Mouse (Mus musculus) left cerebral cortex, postnatal 25 days (tissue): ENCODE measurements around the gene Frmd4a. TPM values are rescaled to one million over a fixed set of nuclear protein-coding genes. Genes with fewer than 3 reads are reported as not detected.
"Not testable (repeated sequence)": the region's sequence is repeated elsewhere in the genome, so short reads cannot be mapped to it uniquely, and the experiment has no call there.

Source experiments
- DNase-seq, 2 experiments: peaks; one replicate each; pipeline ENCODE4 v3.0.0; 2022; ENCODE audit warnings: low spot score in 2 of 2, mixed read lengths in 1 of 2
- intact Hi-C: fragments of 180-260 bp; cut with DNase I; formaldehyde crosslinking; loops from one replicate; pipeline ENCODE4 v1.15.1; 2025
- total RNA-seq, 2 experiments: library from RNA; stranded (reverse); gene quantifications; 2 replicates each; pipeline ENCODE4 v1.2.3; 2021

Gene Frmd4a
- total RNA-seq, 2 experiments from 2014 or later = 59.3 to 71.4 TPM

GRCm38 (mm10) chr2:4614276-4614929 is 596.9 kb downstream of the Frmd4a start:
- intact Hi-C loops, DNase-seq: not testable (repeated sequence)

DNA sequence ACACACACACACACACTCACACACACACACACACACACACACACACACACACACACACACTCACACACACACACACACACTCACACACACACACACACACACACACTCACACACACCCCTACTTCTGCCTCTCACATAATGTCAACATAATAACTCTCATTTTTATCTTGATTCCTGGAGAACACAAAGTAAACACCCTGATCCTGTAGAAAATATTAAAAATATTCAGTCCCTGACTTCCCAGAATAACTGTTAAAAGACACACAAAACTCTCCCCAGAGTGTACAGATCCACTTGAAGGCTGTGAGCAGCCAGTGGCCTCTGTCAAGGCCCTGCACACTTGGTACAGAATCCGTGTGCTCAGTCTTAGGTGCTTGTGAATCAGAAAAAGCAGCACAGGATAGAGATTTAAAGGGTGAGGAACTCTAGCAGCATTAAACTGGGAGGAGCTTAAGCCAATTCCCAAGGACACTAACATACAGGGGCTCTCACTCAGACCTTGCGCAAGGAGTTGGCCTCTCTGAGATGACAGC is 597.6 kb downstream of the Frmd4a start:
- intact Hi-C loops = no loop called here
- no peak for DNase-seq

GRCm38 (mm10) chr2:4616995-4617394 is 599.5 kb downstream of the Frmd4a start:
- intact Hi-C loops = no loop called here
- DNase-seq = peak; percentile 25 to 63

DNA sequence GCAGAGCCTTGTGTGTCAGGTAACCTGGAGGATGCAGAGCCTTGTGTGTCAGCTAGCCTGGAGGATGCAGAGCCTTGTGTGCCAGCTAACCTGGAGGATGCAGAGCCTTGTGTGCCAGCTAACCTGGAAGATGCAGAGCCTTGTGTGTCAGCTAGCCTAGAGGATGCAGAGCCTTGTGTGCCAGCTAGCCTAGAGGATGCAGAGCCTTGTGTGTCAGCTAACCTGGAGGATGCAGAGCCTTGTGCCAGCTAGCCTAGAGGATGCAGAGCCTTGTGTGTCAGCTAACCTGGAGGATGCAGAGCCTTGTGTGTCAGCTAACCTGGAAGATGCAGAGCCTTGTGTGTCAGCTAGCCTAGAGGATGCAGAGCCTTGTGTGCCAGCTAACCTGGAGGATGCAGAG is 601.6 kb downstream of the Frmd4a start:
- DNase-seq, intact Hi-C loops: not testable (repeated sequence)

DNA sequence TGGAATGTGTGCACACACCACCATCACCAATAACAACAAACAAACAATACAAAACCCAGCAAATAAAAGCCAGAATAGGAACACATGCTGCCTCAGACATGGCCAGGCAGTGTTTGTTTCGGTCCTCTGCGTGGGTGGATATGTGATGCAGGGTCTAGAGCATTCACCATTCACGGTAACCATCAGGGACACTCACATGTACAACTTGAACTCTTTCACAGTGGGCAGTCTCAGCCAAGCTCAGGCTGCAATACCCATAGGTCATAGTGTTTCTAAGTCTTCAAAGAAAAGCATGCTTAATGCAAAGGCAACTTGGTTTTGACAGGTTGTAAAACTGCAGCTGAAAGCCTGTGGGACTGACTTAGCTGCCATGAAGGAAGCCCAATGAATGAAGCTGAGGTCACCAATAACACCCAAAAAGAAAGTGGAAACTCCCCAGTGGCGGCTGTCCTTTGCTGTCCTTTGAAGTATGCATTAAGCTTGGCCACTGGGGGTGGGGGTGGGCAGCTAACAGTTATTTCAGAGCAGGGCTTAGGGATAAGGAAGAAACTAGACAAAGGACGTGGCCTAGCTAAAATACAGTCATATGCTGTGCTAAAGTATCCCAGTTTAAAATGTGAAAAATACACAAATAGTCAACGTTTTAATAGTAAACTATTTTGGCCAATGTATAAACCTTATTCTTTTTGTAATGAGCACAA is 602.5 kb downstream of the Frmd4a start:
- intact Hi-C loops = no loop called here
- DNase-seq = no peak

GRCm38 (mm10) chr2:4620640-4621401 is 603.3 kb downstream of the Frmd4a start:
- DNase-seq = no peak
- intact Hi-C loops = no loop called here

GRCm38 (mm10) chr2:4621471-4621985 is 604.0 kb downstream of the Frmd4a start:
- intact Hi-C loops = no loop called here
- no peak for DNase-seq

DNA sequence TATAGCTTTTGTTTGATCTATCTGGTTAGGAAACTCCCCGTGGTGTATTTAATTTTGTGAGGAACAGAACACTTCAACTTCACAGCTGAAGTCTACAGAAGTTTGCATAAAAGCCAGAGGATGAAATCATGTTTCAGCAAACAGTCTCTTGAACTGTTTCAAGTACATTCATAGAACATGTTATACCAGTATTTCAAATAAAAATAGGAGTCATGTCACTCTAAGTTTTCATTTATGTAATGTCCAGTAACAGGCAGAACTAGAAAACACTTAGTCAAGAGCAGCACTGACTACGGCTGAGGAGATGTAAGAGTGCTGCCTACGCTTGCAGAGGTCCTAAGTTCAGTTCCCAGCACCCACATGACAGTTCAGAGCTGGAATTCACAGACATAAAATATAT is 609.4 kb downstream of the Frmd4a start:
- no peak for DNase-seq
- intact Hi-C loops = no loop called here

DNA sequence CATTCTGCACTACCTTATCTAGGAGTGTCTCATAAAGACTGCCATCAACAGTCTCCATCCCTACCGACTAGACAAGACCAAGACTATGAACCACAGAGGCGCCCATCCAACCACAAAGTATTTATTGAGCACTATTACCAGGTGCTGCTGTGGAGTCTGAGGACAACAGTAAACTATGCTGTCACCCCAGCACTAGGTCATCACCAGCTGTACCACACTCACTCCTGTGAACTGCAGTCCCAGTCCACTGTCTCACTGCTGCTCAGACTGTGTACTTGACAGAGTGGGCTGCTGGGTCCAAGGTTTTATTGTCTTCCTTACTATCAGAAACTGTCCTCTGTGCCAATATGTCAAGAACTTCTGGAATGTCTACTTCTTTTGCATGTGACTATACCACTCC is 611.4 kb downstream of the Frmd4a start:
- DNase-seq = no peak
- intact Hi-C loops = no loop called here

GRCm38 (mm10) chr2:4629470-4629869 is 612.0 kb downstream of the Frmd4a start:
- intact Hi-C loops = no loop called here
- DNase-seq = no peak

DNA sequence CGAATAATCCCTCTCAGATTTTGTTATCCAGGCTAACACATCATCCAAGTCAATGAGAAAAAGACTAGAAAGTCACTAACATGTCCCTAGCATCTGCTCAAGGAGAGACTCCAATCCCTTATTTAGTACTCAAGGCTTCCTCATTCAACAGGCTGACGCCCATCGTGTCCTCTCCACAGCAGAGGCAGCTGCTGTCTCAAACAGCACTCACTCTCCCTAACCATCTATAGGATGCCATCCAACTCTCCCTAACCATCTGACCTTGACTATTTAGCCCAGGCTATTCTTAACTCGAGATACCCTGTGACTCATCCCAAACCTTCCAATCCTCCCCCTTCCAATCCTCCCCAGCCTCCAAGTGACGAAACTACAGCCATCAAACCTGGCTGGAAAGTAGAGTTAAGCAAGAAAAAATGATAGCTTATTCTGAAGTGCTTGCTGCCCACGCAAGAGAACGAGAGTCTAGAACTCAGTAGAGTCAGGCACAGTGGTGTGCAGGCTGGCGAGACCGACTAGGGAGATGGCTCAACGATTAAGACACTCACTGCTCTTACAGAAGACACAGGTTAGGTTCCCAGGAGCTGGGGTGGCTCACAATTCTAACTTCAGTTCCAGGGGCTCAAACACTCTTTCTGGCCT is 612.8 kb downstream of the Frmd4a start:
- intact Hi-C loops = no loop called here
- peak in 1 of 2 experiments; percentile 71 for DNase-seq

GRCm38 (mm10) chr2:4635804-4636203 is 618.3 kb downstream of the Frmd4a start:
- no peak for DNase-seq
- intact Hi-C loops = no loop called here

DNA sequence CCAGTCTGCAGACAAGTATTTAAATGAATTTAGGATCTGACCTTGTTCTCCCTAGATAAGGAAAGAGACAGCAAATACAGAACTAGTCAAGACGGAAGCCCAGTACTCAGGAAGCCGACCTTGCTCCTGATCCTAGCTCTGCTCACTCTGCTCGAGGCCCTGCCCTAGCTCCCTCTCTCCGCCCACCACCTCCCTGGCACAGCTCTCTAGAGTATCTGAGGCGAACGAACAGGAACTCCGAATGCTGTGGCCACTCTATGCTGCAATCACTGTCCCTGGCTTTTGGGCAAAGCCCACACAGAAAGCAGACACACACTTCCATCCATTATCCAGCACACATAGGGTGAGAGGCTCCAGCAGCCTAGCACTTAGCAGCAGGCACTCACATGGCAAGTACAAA is 619.1 kb downstream of the Frmd4a start:
- intact Hi-C loops = no loop called here
- DNase-seq = no peak

DNA sequence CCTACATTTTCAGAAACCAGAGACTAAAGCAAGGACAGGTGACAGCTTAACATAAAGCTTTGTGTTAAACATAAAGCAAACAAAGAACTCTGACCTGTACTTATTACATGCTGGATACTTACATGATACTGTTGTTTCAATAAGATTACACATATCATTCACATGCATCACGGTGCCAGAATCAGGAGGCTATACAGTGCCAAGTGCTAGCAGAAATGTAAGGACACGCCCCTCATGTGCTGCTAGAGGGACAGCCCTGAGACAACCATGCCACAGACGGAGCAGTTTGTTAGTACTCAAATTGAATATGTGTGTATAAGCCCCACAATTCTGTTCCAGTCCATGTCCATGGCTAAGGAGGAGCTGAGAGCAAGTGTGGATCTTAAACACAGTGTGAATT is 620.7 kb downstream of the Frmd4a start:
- intact Hi-C loops = no loop called here
- no peak for DNase-seq

GRCm38 (mm10) chr2:4645066-4645465 is 627.5 kb downstream of the Frmd4a start:
- intact Hi-C loops = no loop called here
- no peak for DNase-seq

DNA sequence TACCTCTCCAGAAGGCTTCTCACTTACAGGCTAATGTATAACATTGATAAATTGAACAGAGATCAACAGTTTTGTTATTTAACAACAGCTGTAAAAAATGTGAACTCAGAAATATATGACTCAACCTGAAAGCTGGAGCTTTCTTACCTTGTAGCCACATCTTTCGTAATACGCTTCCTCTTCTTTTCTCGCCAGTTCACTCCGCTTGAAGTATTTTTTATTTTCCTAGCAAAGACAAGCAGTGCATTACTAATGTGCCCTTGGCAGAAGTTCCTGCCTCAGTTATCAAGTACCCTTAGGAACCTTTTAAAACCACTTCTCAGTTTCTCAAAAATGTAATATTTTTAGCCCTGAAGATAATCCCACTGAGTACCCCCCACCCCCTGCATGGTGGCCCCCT is 630.6 kb downstream of the Frmd4a start:
- intact Hi-C loops = no loop called here
- no peak for DNase-seq

DNA sequence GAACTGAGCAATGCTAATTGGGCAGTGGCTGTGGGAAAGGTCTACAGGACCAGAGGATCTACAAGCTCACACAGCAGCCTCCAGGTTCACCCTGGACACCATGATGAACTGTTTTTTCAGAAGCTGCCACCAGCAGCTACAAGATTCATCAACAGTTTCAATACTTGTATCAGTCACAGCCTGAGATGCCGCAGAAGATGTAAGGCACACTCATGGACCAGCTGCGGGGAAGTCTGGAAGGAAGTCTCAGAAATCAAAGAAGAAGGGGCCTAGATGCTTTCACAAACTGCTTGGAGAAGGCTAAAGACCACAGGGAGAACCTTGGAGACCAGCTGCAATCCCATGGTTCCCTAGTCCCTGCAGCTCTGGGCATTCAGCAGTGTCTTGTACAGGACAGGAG is 632.1 kb downstream of the Frmd4a start:
- intact Hi-C loops = no loop called here
- no peak for DNase-seq

DNA sequence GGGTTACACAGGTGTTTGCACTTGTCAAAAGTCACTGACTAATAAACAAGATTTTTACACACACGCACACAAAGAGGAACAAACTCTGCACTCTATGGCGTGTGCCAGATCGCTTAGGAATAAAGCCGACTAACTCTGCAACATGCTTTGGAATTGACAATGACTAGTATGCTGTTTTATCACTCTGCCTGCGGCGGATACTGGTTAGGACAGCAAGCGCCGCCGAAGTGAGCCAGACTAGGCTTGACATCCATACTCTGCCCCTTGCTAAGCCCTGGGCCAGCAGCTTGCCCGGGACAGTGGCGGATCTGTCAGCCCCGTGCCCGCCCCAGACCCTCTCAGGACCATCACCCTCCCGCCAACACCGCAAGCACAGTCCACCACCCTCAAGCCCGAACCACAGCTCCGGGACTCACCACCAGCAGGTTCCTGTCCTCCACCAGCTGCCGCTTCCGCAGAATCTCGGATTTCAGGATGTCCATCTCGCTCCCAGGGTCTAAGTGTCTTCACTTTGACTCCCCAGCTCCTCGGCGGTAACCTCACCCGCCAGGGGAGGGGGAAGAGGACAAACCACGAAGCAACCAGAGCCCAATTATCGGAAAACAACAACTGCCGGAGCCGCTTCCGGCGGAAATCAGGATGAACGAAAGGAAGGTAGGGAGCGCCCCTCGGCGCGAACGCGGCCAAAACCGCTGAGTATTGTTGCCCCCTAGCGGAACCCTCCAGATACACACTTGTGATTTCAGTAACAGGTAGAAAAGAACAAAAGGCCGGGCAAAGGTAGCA is 634.2 kb downstream of the Frmd4a start, which contains the start of gene Prpf18:
Prpf18 (minus strand) TSS at position 614 of the 786 bp plus-strand sequence.
- intact Hi-C loops = loop anchor here (2.0 kb wide), 2 partner anchors 153 to 213 kb away; no protein-coding TSS in a partner anchor
- peak; percentile 85 to 90 for DNase-seq

DNA sequence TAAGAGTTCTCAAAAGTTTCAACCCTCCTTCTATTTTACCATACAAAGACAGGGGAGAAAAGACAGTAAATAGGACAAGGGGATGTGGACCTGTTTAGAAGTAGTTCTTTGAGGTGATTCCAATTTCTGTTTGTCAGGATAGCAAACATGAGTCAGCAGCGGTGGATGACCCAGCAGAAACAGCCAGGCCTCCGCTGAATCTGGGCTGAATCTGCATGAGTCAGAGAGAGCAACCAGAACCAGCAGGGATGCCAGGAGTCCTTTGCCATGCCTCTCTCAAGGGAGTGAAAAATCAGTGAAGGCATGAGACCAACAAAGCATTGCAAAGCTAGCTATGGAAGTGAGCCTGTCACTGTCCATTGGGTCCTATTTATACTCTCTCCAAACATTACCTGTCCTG is 643.2 kb downstream of the Frmd4a start:
- intact Hi-C loops = no loop called here
- no peak for DNase-seq
